Mouse (Mus musculus) thymus, postnatal 36 days (tissue): Measurements from ENCODE around the gene Gm9195.

Experiments used
- DNase-seq, 2 experiments: peaks; one replicate each; pipeline ENCODE4 v3.0.0; 2022; ENCODE audit warnings: mixed read lengths in 2 of 2

Gene Gm9195

GRCm38 (mm10) chr14:72491738-72492137 is at the start of gene Gm9195:
Gene Gm9195, minus strand, starts transcription at chr14:72491838.
- DNase-seq: no peak

- DNase-seq: no peak
Observed at GRCm38 (mm10) chr14:72536392-72537017, 44.9 kb upstream of the Gm9195 start.

- DNase-seq: no peak
Observed at GRCm38 (mm10) chr14:72533862-72534261, 42.2 kb upstream of the Gm9195 start.

- no peak for DNase-seq
Observed at GRCm38 (mm10) chr14:72532028-72532917, 40.6 kb upstream of the Gm9195 start.

- no peak for DNase-seq
Observed at GRCm38 (mm10) chr14:72527126-72527525, 35.5 kb upstream of the Gm9195 start.

- no peak for DNase-seq
Observed at GRCm38 (mm10) chr14:72519561-72519960, 27.9 kb upstream of the Gm9195 start.

GRCm38 (mm10) chr14:72518786-72519185 is 27.1 kb upstream of the Gm9195 start:
- DNase-seq: no peak

- DNase-seq: no peak
Observed at GRCm38 (mm10) chr14:72516376-72516775, 24.7 kb upstream of the Gm9195 start.

- DNase-seq: no peak
Observed at GRCm38 (mm10) chr14:72506723-72507420, 15.2 kb upstream of the Gm9195 start.

GRCm38 (mm10) chr14:72506018-72506722 is 14.5 kb upstream of the Gm9195 start:
- no peak for DNase-seq

- no peak for DNase-seq
Observed at GRCm38 (mm10) chr14:72504985-72505384, 13.3 kb upstream of the Gm9195 start.

GRCm38 (mm10) chr14:72503241-72503640 is 11.6 kb upstream of the Gm9195 start:
- no peak for DNase-seq

GRCm38 (mm10) chr14:72493775-72494174 is 2.1 kb upstream of the Gm9195 start:
- no peak for DNase-seq

GRCm38 (mm10) chr14:72490367-72490766 is 1.3 kb downstream of the Gm9195 start:
- no peak for DNase-seq

GRCm38 (mm10) chr14:72474501-72474900 is 17.1 kb downstream of the Gm9195 start:
- DNase-seq: no peak

GRCm38 (mm10) chr14:72468429-72468828 is 23.2 kb downstream of the Gm9195 start:
- no peak for DNase-seq

- no peak for DNase-seq
Observed at GRCm38 (mm10) chr14:72466384-72466783, 25.3 kb downstream of the Gm9195 start.

GRCm38 (mm10) chr14:72461591-72461990 is 30.0 kb downstream of the Gm9195 start:
- no peak for DNase-seq

GRCm38 (mm10) chr14:72460291-72460690 is 31.3 kb downstream of the Gm9195 start:
- DNase-seq: no peak

GRCm38 (mm10) chr14:72458930-72459329 is 32.7 kb downstream of the Gm9195 start:
- no peak for DNase-seq

GRCm38 (mm10) chr14:72447141-72448091 is 44.2 kb downstream of the Gm9195 start:
- DNase-seq: no peak

- no peak for DNase-seq
Observed at GRCm38 (mm10) chr14:72442936-72443335, 48.7 kb downstream of the Gm9195 start.
